Mouse (Mus musculus) testis, adult 2 months (tissue): Measurements from ENCODE around the gene Fam50b.

Experiments used
- CTCF ChIP-seq: fragments of 200-500 bp; IDR thresholded peaks from 2 replicates; pipeline ENCODE4 v1.5.1; 2012; ENCODE audit warnings: low read depth, mild to moderate bottlenecking, inconsistent platforms, low read length, moderate library complexity; ENCODE audit not compliant: control insufficient read depth, insufficient read depth, insufficient replicate concordance
- POLR2A ChIP-seq: fragments of 200-500 bp; IDR thresholded peaks from 2 replicates; pipeline ENCODE4 v1.6.1; 2012; ENCODE audit warnings: low read depth, mild to moderate bottlenecking, inconsistent platforms, low read length, moderate library complexity; ENCODE audit not compliant: control insufficient read depth

DNA sequence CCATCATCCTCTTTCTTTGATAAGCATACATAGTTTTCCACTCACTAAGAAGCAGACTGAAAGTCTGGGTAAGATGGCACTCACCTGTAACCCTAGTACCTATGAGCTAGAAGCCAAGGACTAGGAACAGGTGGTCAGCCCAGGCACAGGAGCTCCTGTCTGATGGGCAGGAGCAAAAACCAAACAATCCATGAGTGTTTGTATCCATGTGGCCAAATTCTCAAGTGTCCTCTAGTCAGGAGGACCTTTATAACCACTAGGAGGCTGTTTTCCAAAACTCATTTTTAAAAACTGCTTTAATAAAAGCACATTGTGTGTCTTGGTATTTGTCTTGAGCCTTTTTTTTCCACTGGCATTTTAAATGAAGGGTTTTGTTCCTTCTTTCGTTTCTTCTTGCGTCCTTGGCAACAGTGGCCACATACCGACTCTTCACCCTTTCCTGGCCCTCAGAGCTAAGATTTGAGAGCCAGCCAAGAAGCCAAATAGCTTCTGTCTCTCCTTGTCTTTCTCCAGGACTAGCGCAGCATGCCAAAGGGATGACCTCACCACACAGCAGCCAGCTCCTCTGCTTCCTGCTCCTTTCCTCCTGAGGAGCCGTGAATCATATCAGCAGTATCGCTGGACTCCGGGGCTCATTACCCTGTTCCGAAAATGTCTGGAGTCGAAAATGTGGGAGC, 8.7 kb upstream of the Fam50b start:
- TF ChIP-seq CTCF: no peak
- no peak for TF ChIP-seq POLR2A
